Mouse (Mus musculus) midbrain, embryonic 11.5 days (tissue): ENCODE measurements at regions not wholly inside any gene's neighbourhood (a gene's known extent, or its start where the extent isn't known, plus 50 kb on each side); places are given as distances from the start of the nearest gene placed in this dataset.

Experiments used
- ATAC-seq: fragments of 200-750 bp; cut with Nextera tagmentation; 2 replicates; pipeline ENCODE4 v1.8.0; 2017; ENCODE audit warnings: moderate TSS enrichment, moderate library complexity; ENCODE audit not compliant: low FRiP score
- DNase-seq: peaks from one replicate; pipeline ENCODE4 v3.0.0; 2015; ENCODE audit warnings: low spot score; ENCODE audit errors: missing footprints
- H3K27ac ChIP-seq: fragments of 300-500 bp; sonication (generic); 2 replicates; pipeline ENCODE4 v1.5.1; 2014; ENCODE audit warnings: low read depth, low read length
- H3K27me3 ChIP-seq: fragments of 300-500 bp; sonication (generic); 2 replicates; pipeline ENCODE4 v1.6.1; 2014; ENCODE audit warnings: mild to moderate bottlenecking, low read length, moderate library complexity, mixed read lengths; ENCODE audit not compliant: control insufficient read depth, insufficient read depth
- H3K36me3 ChIP-seq: fragments of 300-500 bp; sonication (generic); 2 replicates; pipeline ENCODE4 v1.6.1; 2014; ENCODE audit warnings: mild to moderate bottlenecking, low read length, moderate library complexity, mixed read lengths; ENCODE audit not compliant: control insufficient read depth, insufficient read depth
- H3K4me1 ChIP-seq: fragments of 300-500 bp; sonication (generic); 2 replicates; pipeline ENCODE4 v1.6.1; 2014; ENCODE audit warnings: low read length; ENCODE audit not compliant: control insufficient read depth, insufficient read depth
- H3K4me2 ChIP-seq: fragments of 300-500 bp; sonication (generic); 2 replicates; pipeline ENCODE4 v1.6.1; 2014; ENCODE audit warnings: mild to moderate bottlenecking, moderate library complexity
- H3K4me3 ChIP-seq: fragments of 300-500 bp; sonication (generic); 2 replicates; pipeline ENCODE4 v1.5.1; 2014; ENCODE audit warnings: low read depth, low read length
- H3K9ac ChIP-seq: fragments of 300-500 bp; sonication (generic); 2 replicates; pipeline ENCODE4 v1.6.1; 2014; ENCODE audit warnings: low read length
- H3K9me3 ChIP-seq: fragments of 300-500 bp; sonication (generic); 2 replicates; pipeline ENCODE4 v1.6.1; 2016; ENCODE audit warnings: low read length; ENCODE audit not compliant: control insufficient read depth
- WGBS: fragments of 180-500 bp; shearing (Covaris S2); extraction: QIAGEN DNeasy Blood & Tissue Kit; methylation state at CpG from one replicate; pipeline ENCODE4 v1.1.7; 2014; 5-methylcytosine and 5-hydroxymethylcytosine counted together

DNA sequence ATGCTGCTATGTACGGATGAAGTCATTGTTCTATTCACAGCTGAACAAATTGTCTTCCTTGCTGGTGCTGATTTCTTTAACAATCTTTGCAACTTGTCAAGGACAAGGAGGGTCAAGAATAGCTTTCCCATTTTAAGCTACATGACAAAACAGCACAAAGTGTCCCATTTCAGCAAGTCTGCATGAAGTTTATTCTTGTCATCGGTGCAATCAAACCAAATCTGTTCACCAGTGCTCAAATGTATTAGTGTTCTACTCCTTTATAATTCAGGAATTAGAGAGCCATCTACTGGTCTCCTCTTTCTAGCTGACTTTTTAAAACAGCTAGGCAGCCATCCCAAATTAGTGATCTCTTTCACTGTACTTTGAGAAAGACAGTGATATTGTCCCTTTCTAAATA lies 1040.8 kb downstream of the Galc start:
- H3K9ac ChIP-seq: no peak overlapping the region
- no peak overlapping the region for H3K27ac ChIP-seq
- no peak overlapping the region for H3K4me2 ChIP-seq
- H3K9me3 ChIP-seq: no peaks in the 10 kb centered on the region
- H3K4me1 ChIP-seq: no peaks in the 10 kb centered on the region
- no peaks in the 10 kb centered on the region for H3K27me3 ChIP-seq
- H3K4me3 ChIP-seq: no peak overlapping the region
- WGBS: 88% methylated on average over 2 of the region's 2 CpGs
- H3K36me3 ChIP-seq: no peaks in the 10 kb centered on the region
- no peak for ATAC-seq
- DNase-seq: no peak

GRCm38 (mm10) chr12:97217608-97218007 lies 1041.7 kb downstream of the Galc start:
- ATAC-seq: no peak
- Histone ChIP-seq H3K9ac (no peak overlapping the region), H3K9me3 (no peaks in the 10 kb centered on the region), H3K4me1 (no peaks in the 10 kb centered on the region), H3K27me3 (no peaks in the 10 kb centered on the region), H3K4me3 (no peak overlapping the region), H3K27ac (no peak overlapping the region), H3K4me2 (no peak overlapping the region), H3K36me3 (no peaks in the 10 kb centered on the region)
- 87% methylated on average over 7 of the region's 7 CpGs for WGBS
- DNase-seq: no peak

DNA sequence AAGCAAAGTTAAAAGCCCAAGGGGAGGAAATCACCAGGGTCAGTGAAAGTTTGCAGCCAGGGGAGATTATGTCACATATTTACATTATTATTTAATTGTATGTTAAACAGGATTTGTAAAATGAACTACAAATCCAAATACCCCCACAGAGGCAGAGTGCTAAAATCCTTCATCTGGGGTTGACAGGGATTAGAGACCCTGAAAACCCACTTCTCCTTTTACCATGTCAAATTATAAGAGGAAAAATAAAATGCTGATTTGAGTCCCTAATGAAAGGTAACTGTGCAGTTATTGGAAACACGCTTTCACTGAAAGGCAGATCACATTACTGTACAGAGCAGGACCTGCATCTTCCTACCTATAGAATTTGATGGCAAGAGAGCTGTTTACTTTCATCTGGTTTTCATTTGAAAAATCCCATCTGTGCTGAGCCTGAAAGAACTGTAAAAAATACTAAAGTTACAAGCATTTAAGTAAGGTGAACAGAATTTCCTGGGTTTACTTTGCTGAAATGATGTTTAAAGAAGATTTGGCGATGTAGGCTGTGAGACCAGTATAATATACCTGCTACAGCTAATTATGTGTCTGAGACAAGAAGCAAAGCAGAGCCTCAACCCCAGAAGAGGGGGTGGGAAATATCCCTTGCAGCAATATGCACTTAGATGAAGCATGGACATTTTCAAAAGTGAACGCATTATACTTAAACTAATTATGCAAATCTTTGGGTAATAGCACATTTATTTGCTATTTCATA lies 1055.4 kb downstream of the Galc start:
- Histone ChIP-seq H3K4me3 (no peak overlapping the region), H3K4me2 (no peak overlapping the region), H3K27ac (no peak overlapping the region), H3K9ac (no peak overlapping the region), H3K9me3 (no peaks in the 10 kb centered on the region), H3K27me3 (no peaks in the 10 kb centered on the region), H3K4me1 (no peaks in the 10 kb centered on the region), H3K36me3 (no peaks in the 10 kb centered on the region)
- ATAC-seq (no peak), DNase-seq (no peak)
- 82% methylated on average over 3 of the region's 3 CpGs for WGBS

DNA sequence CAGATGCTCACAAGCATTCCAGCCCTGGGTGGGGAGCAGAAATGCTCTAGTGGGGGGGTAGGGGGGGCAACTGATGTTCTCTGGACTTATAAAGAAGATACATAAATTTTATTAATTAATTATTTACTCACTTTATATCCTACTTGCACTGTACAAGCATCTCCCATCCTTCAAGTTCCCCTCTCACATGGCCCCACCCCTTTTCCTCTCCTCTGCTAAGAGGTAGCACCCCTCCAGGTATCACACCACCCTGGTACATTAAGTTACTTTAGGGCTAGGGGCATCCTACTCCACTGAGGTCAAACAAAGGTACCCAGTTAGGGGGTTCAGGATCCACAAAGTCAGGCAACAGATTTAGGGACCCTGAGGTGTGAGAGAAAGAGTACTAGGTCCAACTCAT lies 1097.4 kb downstream of the Galc start:
- 0 out of 2 replicates have a peak, but pooled peaks have one; percentile 50 for ATAC-seq

GRCm38 (mm10) chr12:97161429-97161828 lies 1097.8 kb downstream of the Galc start:
- H3K9ac ChIP-seq: no peak overlapping the region
- no peak for ATAC-seq
- WGBS: 85% methylated on average over 9 of the region's 9 CpGs

More for the DNA sequence above, 1097.4 kb downstream of the Galc start:
- Histone ChIP-seq H3K27me3 (no peaks in the 10 kb centered on the region), H3K36me3 (no peaks in the 10 kb centered on the region), H3K9ac (no peak overlapping the region), H3K4me2 (no peak overlapping the region), H3K4me1 (no peaks in the 10 kb centered on the region), H3K27ac (no peak overlapping the region), H3K9me3 (no peaks in the 10 kb centered on the region), H3K4me3 (no peak overlapping the region)
- DNase-seq: no peak

GRCm38 (mm10) chr12:97158332-97158731 lies 1100.9 kb downstream of the Galc start:
- Histone ChIP-seq H3K4me3 (no peak overlapping the region), H3K9ac (no peak overlapping the region), H3K4me1 (no peaks in the 10 kb centered on the region), H3K27me3 (no peaks in the 10 kb centered on the region), H3K4me2 (no peak overlapping the region), H3K9me3 (no peaks in the 10 kb centered on the region), H3K36me3 (no peaks in the 10 kb centered on the region), H3K27ac (no peak overlapping the region)
- 78% methylated on average over 4 of the region's 4 CpGs for WGBS
- ATAC-seq: no peak
- DNase-seq: no peak

More at GRCm38 (mm10) chr12:97161429-97161828, 1097.8 kb downstream of the Galc start:
- Histone ChIP-seq H3K9me3 (no peaks in the 10 kb centered on the region), H3K36me3 (no peaks in the 10 kb centered on the region), H3K27ac (no peak overlapping the region), H3K4me1 (no peaks in the 10 kb centered on the region), H3K4me2 (no peak overlapping the region), H3K27me3 (no peaks in the 10 kb centered on the region), H3K4me3 (no peak overlapping the region)
- no peak for DNase-seq

DNA sequence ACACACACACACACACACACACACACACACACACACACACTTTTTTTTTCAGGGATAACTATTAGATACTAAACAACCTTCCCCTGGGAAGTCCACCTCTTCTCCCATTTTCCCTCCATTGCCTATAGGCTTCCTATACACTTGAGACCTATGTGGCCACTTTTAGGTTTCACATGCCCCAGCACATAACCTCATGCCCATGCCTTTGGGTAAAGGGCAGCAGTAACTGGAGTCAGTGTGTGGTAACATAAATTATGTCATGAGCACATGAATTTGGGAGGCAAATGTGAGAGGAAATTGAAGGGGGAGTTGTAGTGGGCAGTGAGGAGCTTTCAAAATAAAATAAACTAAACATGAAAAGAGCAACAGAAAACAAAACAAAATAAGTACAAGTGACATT lies 1101.5 kb downstream of the Galc start:
- Histone ChIP-seq H3K4me2 (no peak overlapping the region), H3K4me3 (no peak overlapping the region), H3K27me3 (no peaks in the 10 kb centered on the region), H3K27ac (no peak overlapping the region), H3K9ac (no peak overlapping the region), H3K4me1 (no peaks in the 10 kb centered on the region), H3K36me3 (no peaks in the 10 kb centered on the region), H3K9me3 (no peaks in the 10 kb centered on the region)
- ATAC-seq: no peak
- no peak for DNase-seq

- Histone ChIP-seq H3K27me3 (no peaks in the 10 kb centered on the region), H3K9me3 (no peaks in the 10 kb centered on the region), H3K9ac (no peak overlapping the region), H3K36me3 (no peaks in the 10 kb centered on the region), H3K27ac (no peak overlapping the region), H3K4me1 (no peaks in the 10 kb centered on the region), H3K4me3 (no peak overlapping the region), H3K4me2 (no peak overlapping the region)
- DNase-seq (no peak), ATAC-seq (no peak)
- 78% methylated on average over 3 of the region's 3 CpGs for WGBS
Observed at GRCm38 (mm10) chr12:97156499-97157110, 1102.7 kb downstream of the Galc start.

- Histone ChIP-seq H3K27me3 (no peaks in the 10 kb centered on the region), H3K4me3 (no peak overlapping the region), H3K4me2 (no peak overlapping the region), H3K9me3 (no peaks in the 10 kb centered on the region), H3K9ac (no peak overlapping the region), H3K27ac (no peak overlapping the region), H3K36me3 (no peaks in the 10 kb centered on the region), H3K4me1 (no peaks in the 10 kb centered on the region)
- DNase-seq: no peak
- no peak for ATAC-seq
- WGBS: 73% methylated on average over 3 of the region's 3 CpGs
Observed at GRCm38 (mm10) chr12:97142720-97143119, 1116.5 kb downstream of the Galc start.
